Mouse (Mus musculus) stomach, postnatal 0 days (tissue): Measurements from ENCODE around the gene Gm9745.

Experiments
- CTCF ChIP-seq: IDR thresholded peaks from 2 replicates; pipeline ENCODE4 v1.5.1; 2016; ENCODE audit warnings: antibody characterized with exemption, low read depth, mild to moderate bottlenecking, moderate library complexity
- EP300 ChIP-seq: optimal IDR thresholded peaks from 2 replicates; pipeline ENCODE3; 2016; ENCODE audit warnings: antibody characterized with exemption

GRCm38 (mm10) chr13:8995990-8996786 is 48.2 kb upstream of the Gm9745 start, which contains the start of gene Gtpbp4:
- TF ChIP-seq CTCF (peak; percentile 87), EP300 (no peak)
